Mouse (Mus musculus): Measurements from ENCODE around the gene Ece1. TPM values are rescaled to one million over a fixed set of nuclear protein-coding genes. Genes with fewer than 3 reads are reported as not detected.

Ece1 gene
- polyA plus RNA-seq, 1 experiment from 2014 or later = 35.2 TPM

- Histone ChIP-seq H3K4me2 (ENCODE audit: low read depth, low read length, severe bottlenecking) (peak overlapping the region; percentile 75), H3K9me3 (ENCODE audit: control insufficient read depth, low read length) (no peaks in the 10 kb centered on the region), H3K4me1 (replicated peaks; ENCODE audit: control insufficient read depth, insufficient read depth, low read length) (peaks cover 11% of the 10 kb centered on the region), H3K9ac (ENCODE audit: low read length) (peak overlapping the region; percentile 29; the same call in 1 of the 2 replicates), H3K27me3 (ENCODE audit: control insufficient read depth, insufficient read depth, low read length) (peaks cover 2% of the 10 kb centered on the region; the same call in 1 of the 2 replicates), H3K4me3 (ENCODE audit: low read depth, low read length) (peak overlapping the region; percentile 100), H3K27ac (ENCODE audit: low read depth, low read length) (no peak overlapping the region), H3K36me3 (ENCODE audit: control insufficient read depth, insufficient read depth, low read length) (peaks cover 2% of the 10 kb centered on the region; the same call in 1 of the 2 replicates)
- no peak for DNase-seq (ENCODE audit: low spot score)
- no peak for ATAC-seq (replicated peaks; ENCODE audit: low FRiP score)
- WGBS = 87% methylated on average over 12 of the region's 12 CpGs
These were observed 133.4 kb downstream of the Ece1 start for GRCm38 (mm10) chr4:137995399-137995798.

GRCm38 (mm10) chr4:137998232-137998631, 136.2 kb downstream of the Ece1 start:
- ATAC-seq (replicated peaks; ENCODE audit: low FRiP score) (no peak), DNase-seq (ENCODE audit: low spot score) (no peak)
- H3K27me3 ChIP-seq (ENCODE audit: control insufficient read depth, insufficient read depth, low read length) = no peaks in the 10 kb centered on the region
- H3K9ac ChIP-seq (ENCODE audit: low read length) = no peak overlapping the region
- 81% methylated on average over 4 of the region's 4 CpGs for WGBS
- H3K4me2 ChIP-seq (ENCODE audit: low read depth, low read length, severe bottlenecking) = no peak overlapping the region
- no peaks in the 10 kb centered on the region for H3K9me3 ChIP-seq (ENCODE audit: control insufficient read depth, low read length)
- peaks cover 2% of the 10 kb centered on the region; the same call in 1 of the 2 replicates for H3K36me3 ChIP-seq (ENCODE audit: control insufficient read depth, insufficient read depth, low read length)
- H3K4me1 ChIP-seq (replicated peaks; ENCODE audit: control insufficient read depth, insufficient read depth, low read length) = peaks cover 11% of the 10 kb centered on the region
- H3K27ac ChIP-seq (ENCODE audit: low read depth, low read length) = no peak overlapping the region
- no peak overlapping the region for H3K4me3 ChIP-seq (ENCODE audit: low read depth, low read length)

GRCm38 (mm10) chr4:138000682-138001081, 138.6 kb downstream of the Ece1 start:
- peaks cover 2% of the 10 kb centered on the region; the same call in 1 of the 2 replicates for H3K36me3 ChIP-seq (ENCODE audit: control insufficient read depth, insufficient read depth, low read length)
- ATAC-seq (replicated peaks; ENCODE audit: low FRiP score) = no peak
- H3K9ac ChIP-seq (ENCODE audit: low read length) = no peak overlapping the region
- H3K4me2 ChIP-seq (ENCODE audit: low read depth, low read length, severe bottlenecking) = no peak overlapping the region
- peaks cover 5% of the 10 kb centered on the region for H3K4me1 ChIP-seq (replicated peaks; ENCODE audit: control insufficient read depth, insufficient read depth, low read length)
- H3K9me3 ChIP-seq (ENCODE audit: control insufficient read depth, low read length) = no peaks in the 10 kb centered on the region
- H3K4me3 ChIP-seq (ENCODE audit: low read depth, low read length) = no peak overlapping the region
- no peaks in the 10 kb centered on the region for H3K27me3 ChIP-seq (ENCODE audit: control insufficient read depth, insufficient read depth, low read length)
- no peak overlapping the region for H3K27ac ChIP-seq (ENCODE audit: low read depth, low read length)
- no peak for DNase-seq (ENCODE audit: low spot score)
- 85% methylated on average over 7 of the region's 7 CpGs for WGBS

- Histone ChIP-seq H3K27me3 (ENCODE audit: control insufficient read depth, insufficient read depth, low read length) (no peaks in the 10 kb centered on the region), H3K4me1 (replicated peaks; ENCODE audit: control insufficient read depth, insufficient read depth, low read length) (no peaks in the 10 kb centered on the region; the same call in 1 of the 2 replicates), H3K36me3 (ENCODE audit: control insufficient read depth, insufficient read depth, low read length) (no peaks in the 10 kb centered on the region; the same call in 1 of the 2 replicates), H3K9me3 (ENCODE audit: control insufficient read depth, low read length) (no peaks in the 10 kb centered on the region), H3K27ac (ENCODE audit: low read depth, low read length) (no peak overlapping the region), H3K4me2 (ENCODE audit: low read depth, low read length, severe bottlenecking) (no peak overlapping the region), H3K4me3 (ENCODE audit: low read depth, low read length) (no peak overlapping the region), H3K9ac (ENCODE audit: low read length) (no peak overlapping the region)
- DNase-seq (ENCODE audit: low spot score) = no peak
- WGBS = 94% methylated on average over 9 of the region's 11 CpGs
- ATAC-seq (replicated peaks; ENCODE audit: low FRiP score) = no peak
These were observed 142.0 kb downstream of the Ece1 start for GRCm38 (mm10) chr4:138003909-138004610.

GRCm38 (mm10) chr4:138005781-138006180, 143.7 kb downstream of the Ece1 start:
- Histone ChIP-seq H3K27ac (ENCODE audit: low read depth, low read length) (no peak overlapping the region), H3K4me1 (replicated peaks; ENCODE audit: control insufficient read depth, insufficient read depth, low read length) (no peaks in the 10 kb centered on the region), H3K27me3 (ENCODE audit: control insufficient read depth, insufficient read depth, low read length) (no peaks in the 10 kb centered on the region), H3K4me3 (ENCODE audit: low read depth, low read length) (no peak overlapping the region), H3K36me3 (ENCODE audit: control insufficient read depth, insufficient read depth, low read length) (no peaks in the 10 kb centered on the region; the same call in 1 of the 2 replicates), H3K4me2 (ENCODE audit: low read depth, low read length, severe bottlenecking) (no peak overlapping the region), H3K9ac (ENCODE audit: low read length) (no peak overlapping the region), H3K9me3 (ENCODE audit: control insufficient read depth, low read length) (no peaks in the 10 kb centered on the region)
- WGBS = 95% methylated on average over 1 of the region's 1 CpGs
- DNase-seq (ENCODE audit: low spot score) (no peak), ATAC-seq (replicated peaks; ENCODE audit: low FRiP score) (no peak)

- Histone ChIP-seq H3K9ac (ENCODE audit: low read length) (no peak overlapping the region), H3K27me3 (ENCODE audit: control insufficient read depth, insufficient read depth, low read length) (no peaks in the 10 kb centered on the region), H3K4me1 (replicated peaks; ENCODE audit: control insufficient read depth, insufficient read depth, low read length) (no peaks in the 10 kb centered on the region), H3K4me2 (ENCODE audit: low read depth, low read length, severe bottlenecking) (no peak overlapping the region), H3K36me3 (ENCODE audit: control insufficient read depth, insufficient read depth, low read length) (no peaks in the 10 kb centered on the region; the same call in 1 of the 2 replicates), H3K9me3 (ENCODE audit: control insufficient read depth, low read length) (no peaks in the 10 kb centered on the region), H3K4me3 (ENCODE audit: low read depth, low read length) (no peak overlapping the region), H3K27ac (ENCODE audit: low read depth, low read length) (no peak overlapping the region)
- ATAC-seq (replicated peaks; ENCODE audit: low FRiP score) (no peak), DNase-seq (ENCODE audit: low spot score) (no peak)
- WGBS = 92% methylated on average over 9 of the region's 9 CpGs
These were observed 145.0 kb downstream of the Ece1 start for GRCm38 (mm10) chr4:138006951-138007613.

- H3K4me3 ChIP-seq (ENCODE audit: low read depth, low read length) = no peak overlapping the region
- no peak overlapping the region for H3K4me2 ChIP-seq (ENCODE audit: low read depth, low read length, severe bottlenecking)
- WGBS = 98% methylated on average over 6 of the region's 6 CpGs
- no peak for DNase-seq (ENCODE audit: low spot score)
- ATAC-seq (replicated peaks; ENCODE audit: low FRiP score) = no peak
- H3K27ac ChIP-seq (ENCODE audit: low read depth, low read length) = no peak overlapping the region
- no peaks in the 10 kb centered on the region for H3K27me3 ChIP-seq (ENCODE audit: control insufficient read depth, insufficient read depth, low read length)
- H3K9ac ChIP-seq (ENCODE audit: low read length) = no peak overlapping the region
- no peaks in the 10 kb centered on the region for H3K4me1 ChIP-seq (replicated peaks; ENCODE audit: control insufficient read depth, insufficient read depth, low read length)
- no peaks in the 10 kb centered on the region for H3K9me3 ChIP-seq (ENCODE audit: control insufficient read depth, low read length)
- H3K36me3 ChIP-seq (ENCODE audit: control insufficient read depth, insufficient read depth, low read length) = no peaks in the 10 kb centered on the region; the same call in 1 of the 2 replicates
These were observed 146.6 kb downstream of the Ece1 start for GRCm38 (mm10) chr4:138008646-138009045.

GRCm38 (mm10) chr4:138009786-138010502, 147.9 kb downstream of the Ece1 start:
- no peak for DNase-seq (ENCODE audit: low spot score)
- H3K27me3 ChIP-seq (ENCODE audit: control insufficient read depth, insufficient read depth, low read length) = no peaks in the 10 kb centered on the region
- H3K27ac ChIP-seq (ENCODE audit: low read depth, low read length) = no peak overlapping the region
- no peaks in the 10 kb centered on the region for H3K4me1 ChIP-seq (replicated peaks; ENCODE audit: control insufficient read depth, insufficient read depth, low read length)
- H3K4me2 ChIP-seq (ENCODE audit: low read depth, low read length, severe bottlenecking) = no peak overlapping the region
- H3K4me3 ChIP-seq (ENCODE audit: low read depth, low read length) = no peak overlapping the region
- H3K9ac ChIP-seq (ENCODE audit: low read length) = no peak overlapping the region
- ATAC-seq (replicated peaks; ENCODE audit: low FRiP score) = no peak
- peaks cover 8% of the 10 kb centered on the region; the same call in 1 of the 2 replicates for H3K36me3 ChIP-seq (ENCODE audit: control insufficient read depth, insufficient read depth, low read length)
- H3K9me3 ChIP-seq (ENCODE audit: control insufficient read depth, low read length) = no peaks in the 10 kb centered on the region
- WGBS = 97% methylated on average over 4 of the region's 4 CpGs

Measured in forebrain, embryonic 11.5 days (tissue).